Mouse (Mus musculus) forebrain, embryonic 13.5 days (tissue): ENCODE results near the gene Olfr557. TPM values are rescaled to one million over a fixed set of nuclear protein-coding genes. Genes with fewer than 3 reads are reported as not detected.

Experiments
- ATAC-seq: fragments of 200-750 bp; cut with Nextera tagmentation; 2 replicates; pipeline ENCODE4 v1.8.0; 2017
- H3K27ac ChIP-seq: fragments of 300-500 bp; sonication (generic); 2 replicates; pipeline ENCODE4 v1.5.1; 2015; ENCODE audit warnings: inconsistent platforms, mild to moderate bottlenecking, moderate library complexity
- H3K27me3 ChIP-seq: fragments of 300-500 bp; sonication (generic); 2 replicates; pipeline ENCODE4 v1.6.1; 2015; ENCODE audit warnings: mild to moderate bottlenecking, inconsistent platforms
- H3K36me3 ChIP-seq: fragments of 300-500 bp; sonication (generic); 2 replicates; pipeline ENCODE4 v1.6.1; 2015; ENCODE audit warnings: mild to moderate bottlenecking, inconsistent platforms; ENCODE audit not compliant: poor library complexity, severe bottlenecking
- H3K4me1 ChIP-seq: fragments of 300-500 bp; sonication (generic); 2 replicates; pipeline ENCODE4 v1.6.1; 2015; ENCODE audit warnings: inconsistent platforms
- H3K4me2 ChIP-seq: fragments of 300-500 bp; sonication (generic); 2 replicates; pipeline ENCODE4 v1.6.1; 2015; ENCODE audit warnings: inconsistent platforms, mild to moderate bottlenecking, moderate library complexity
- H3K4me3 ChIP-seq: fragments of 300-500 bp; sonication (generic); 2 replicates; pipeline ENCODE4 v1.5.1; 2015; ENCODE audit warnings: mild to moderate bottlenecking, inconsistent platforms
- H3K9ac ChIP-seq: fragments of 300-500 bp; sonication (generic); 2 replicates; pipeline ENCODE4 v1.6.1; 2015; ENCODE audit warnings: mild to moderate bottlenecking, inconsistent platforms
- H3K9me3 ChIP-seq: fragments of 300-500 bp; sonication (generic); replicated peaks from 2 replicates; pipeline ENCODE4 v1.6.1; 2016; ENCODE audit warnings: inconsistent platforms
- WGBS: fragments of 180-500 bp; shearing (Covaris S2); methylation state at CpG from one replicate; pipeline ENCODE4 v1.1.7; 2015; 5-methylcytosine and 5-hydroxymethylcytosine counted together
- polyA plus RNA-seq: library from polyadenylated mRNA; unstranded; fragments of >200 nt; fragmentation: Nextera tagmentation; extraction: Ambion mirVana; gene quantifications from 2 replicates; pipeline ENCODE4 v1.2.1, GENCODE M21; 2015

The Olfr557 gene
- polyA plus RNA-seq, 1 experiment from 2014 or later: not detected

DNA sequence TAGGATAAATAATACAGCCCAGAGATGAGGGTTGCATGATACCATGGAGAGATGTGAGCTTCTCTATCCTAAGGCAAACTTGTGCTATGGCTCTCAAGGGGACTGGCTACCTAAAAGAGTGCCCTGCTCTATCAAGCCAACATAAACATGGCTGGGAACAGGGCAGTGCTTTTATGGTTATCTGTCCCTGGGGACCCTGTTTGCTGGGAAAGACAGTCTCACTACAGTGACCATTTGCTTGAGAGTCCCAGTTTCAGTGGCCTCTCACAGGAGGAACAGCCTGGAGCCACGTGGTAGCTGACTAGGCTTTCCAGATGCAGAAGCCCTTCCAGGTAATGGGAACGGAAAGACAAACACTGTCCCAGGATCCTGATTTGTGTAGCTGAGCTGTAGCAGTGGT is 42.0 kb downstream of the Olfr557 start:
- Histone ChIP-seq H3K27me3 (no peaks in the 10 kb centered on the region), H3K36me3 (no peaks in the 10 kb centered on the region), H3K4me1 (no peaks in the 10 kb centered on the region), H3K9me3 (no peaks in the 10 kb centered on the region), H3K4me2 (no peak overlapping the region), H3K9ac (no peak overlapping the region), H3K4me3 (no peak overlapping the region), H3K27ac (no peak overlapping the region)
- WGBS: 61% methylated on average over 2 of the region's 2 CpGs
- ATAC-seq: no peak

Other genes with a start within 250 kb of the Olfr557 start
- 0.82 and 0.89 TPM in 2 replicates for gene Olfr543, start 214.2 kb upstream of the Olfr557 start, polyA plus RNA-seq
- 0.16 and 0.30 TPM in 2 replicates for gene Olfr544, start 207.6 kb upstream of the Olfr557 start, polyA plus RNA-seq
- 0.21 and 0.30 TPM in 2 replicates for gene Olfr545, start 196.3 kb upstream of the Olfr557 start, polyA plus RNA-seq
- not detected in 2 replicates for gene Olfr547, start 161.2 kb upstream of the Olfr557 start, polyA plus RNA-seq
- gene Olfr548-ps1, start 155.0 kb upstream of the Olfr557 start, polyA plus RNA-seq: not detected in 2 replicates
- not detected in 2 replicates for gene Olfr549, start 146.0 kb upstream of the Olfr557 start, polyA plus RNA-seq
- gene Trim21, start 130.4 kb upstream of the Olfr557 start, polyA plus RNA-seq: 0.09 TPM in 1 of 2 replicates, not detected in the other
- not detected in 2 replicates for gene Olfr550, start 124.5 kb upstream of the Olfr557 start, polyA plus RNA-seq
- not detected in 2 replicates for gene Olfr551, start 104.0 kb upstream of the Olfr557 start, polyA plus RNA-seq
- not detected in 2 replicates for gene Olfr552, start 98.1 kb upstream of the Olfr557 start, polyA plus RNA-seq
- gene Olfr553, start 77.7 kb upstream of the Olfr557 start, polyA plus RNA-seq: not detected in 2 replicates
- gene Olfr554, start 57.5 kb upstream of the Olfr557 start, polyA plus RNA-seq: not detected in 2 replicates
- not detected in 2 replicates for gene Olfr555, start 37.1 kb upstream of the Olfr557 start, polyA plus RNA-seq
- gene Olfr556, start 31.0 kb upstream of the Olfr557 start, polyA plus RNA-seq: not detected in 2 replicates
- 5.2 and 6.5 TPM in 2 replicates for gene Trim68, start 8.6 kb upstream of the Olfr557 start, polyA plus RNA-seq
- gene Olfr558, start 6.3 kb downstream of the Olfr557 start, polyA plus RNA-seq: not detected in 2 replicates
- not detected in 2 replicates for gene Olfr33, start 23.2 kb downstream of the Olfr557 start, polyA plus RNA-seq
- gene Olfr559, start 31.6 kb downstream of the Olfr557 start, polyA plus RNA-seq: not detected in 2 replicates
- not detected in 2 replicates for gene Olfr560, start 63.5 kb downstream of the Olfr557 start, polyA plus RNA-seq
- not detected in 2 replicates for gene Olfr78, start 63.6 kb downstream of the Olfr557 start, polyA plus RNA-seq
- not detected in 2 replicates for gene Olfr561, start 75.3 kb downstream of the Olfr557 start, polyA plus RNA-seq
- not detected in 2 replicates for gene Olfr564, start 107.6 kb downstream of the Olfr557 start, polyA plus RNA-seq
- gene Olfr566, start 162.9 kb downstream of the Olfr557 start, polyA plus RNA-seq: not detected in 2 replicates
- not detected in 2 replicates for gene Olfr568, start 181.2 kb downstream of the Olfr557 start, polyA plus RNA-seq
- not detected in 2 replicates for gene Olfr569, start 195.0 kb downstream of the Olfr557 start, polyA plus RNA-seq
- gene Olfr570, start 198.7 kb downstream of the Olfr557 start, polyA plus RNA-seq: not detected in 2 replicates
- gene Olfr571, start 221.6 kb downstream of the Olfr557 start, polyA plus RNA-seq: not detected in 2 replicates
- not detected in 2 replicates for gene Olfr572, start 228.5 kb downstream of the Olfr557 start, polyA plus RNA-seq
- gene Olfr573-ps1, start 246.7 kb downstream of the Olfr557 start, polyA plus RNA-seq: not detected in 2 replicates